Mouse (Mus musculus) ES-E14 (cell line): ENCODE measurements at regions not wholly inside any gene's neighbourhood (a gene's known extent, or its start where the extent isn't known, plus 50 kb on each side); places are given as distances from the start of the nearest gene placed in this dataset.

ENCODE experiments used
- DNase-seq: peaks from one replicate; pipeline ENCODE4 v3.0.0-alpha.2; 2013; ENCODE audit warnings: low read depth, low spot score
- H3K27ac ChIP-seq: 2 replicates; pipeline ENCODE4 v1.5.1; 2012; ENCODE audit warnings: low read depth, mild to moderate bottlenecking, low read length, moderate library complexity, mixed read lengths; ENCODE audit not compliant: poor library complexity, insufficient read depth, severe bottlenecking
- H3K36me3 ChIP-seq: 2 replicates; pipeline ENCODE4 v1.6.1; 2012; ENCODE audit warnings: mild to moderate bottlenecking, low read length, moderate library complexity, mixed read lengths; ENCODE audit not compliant: control insufficient read depth, poor library complexity, insufficient read depth, severe bottlenecking
- H3K4me1 ChIP-seq, 2 experiments: fragments of 150-350 bp in 1 of 2; sonication (generic) in 1 of 2; 2 replicates each; pipeline ENCODE4 v1.6.1; 2012; ENCODE audit warnings: low read length in 2 of 2, mild to moderate bottlenecking in 1 of 2, mixed read lengths in 1 of 2; ENCODE audit not compliant: control insufficient read depth in 2 of 2, insufficient read depth in 2 of 2, poor library complexity in 1 of 2
- H3K4me3 ChIP-seq, 2 experiments: fragments of 150-350 bp in 1 of 2; sonication (generic) in 1 of 2; 2 replicates each; pipeline ENCODE4 v1.5.1; 2012; ENCODE audit warnings: low read length in 2 of 2, low read depth in 1 of 2, mild to moderate bottlenecking in 1 of 2, mixed read lengths in 1 of 2; ENCODE audit not compliant: insufficient read depth in 1 of 2, poor library complexity in 1 of 2, severe bottlenecking in 1 of 2
- H3K9ac ChIP-seq: 2 replicates; pipeline ENCODE4 v1.6.1; 2012; ENCODE audit warnings: low read depth, mild to moderate bottlenecking, low read length, mixed read lengths; ENCODE audit not compliant: poor library complexity, insufficient read depth, severe bottlenecking
- H3K9me3 ChIP-seq: fragments of 150-350 bp; sonication (generic); 2 replicates; pipeline ENCODE4 v1.6.1; 2012; ENCODE audit warnings: low read depth, mild to moderate bottlenecking, low read length; ENCODE audit not compliant: control insufficient read depth, insufficient read depth
- CHD2 ChIP-seq: IDR thresholded peaks from 2 replicates; pipeline ENCODE4 v1.6.1; 2014; ENCODE audit warnings: mild to moderate bottlenecking, low read depth, low read length, inconsistent platforms
- HCFC1 ChIP-seq: IDR thresholded peaks from 2 replicates; pipeline ENCODE4 v1.6.1; 2012; ENCODE audit warnings: low read length, inconsistent platforms, borderline replicate concordance; ENCODE audit not compliant: insufficient read depth
- MAFK ChIP-seq: IDR thresholded peaks from 2 replicates; pipeline ENCODE4 v1.6.1; 2014; ENCODE audit warnings: mild to moderate bottlenecking, low read depth, low read length, inconsistent platforms; ENCODE audit not compliant: insufficient read depth
- ZC3H11A ChIP-seq: IDR thresholded peaks from 2 replicates; pipeline ENCODE4 v1.6.1; 2012; ENCODE audit warnings: low read depth, mild to moderate bottlenecking, inconsistent platforms, low read length, borderline replicate concordance
- ZNF384 ChIP-seq: IDR thresholded peaks from 2 replicates; pipeline ENCODE4 v1.6.1; 2012; ENCODE audit warnings: low read depth, low read length, inconsistent platforms
- in situ Hi-C, 2 experiments: fragments of 600-800 bp; cut with MboI; formaldehyde crosslinking; loops; one replicate each; pipeline ENCODE4 v1.15.1; 2025; ENCODE audit warnings: low sequenced_read_pairs in 2 of 2, inconsistent platforms in 1 of 2; ENCODE audit not compliant: unreplicated experiment in 2 of 2

DNA sequence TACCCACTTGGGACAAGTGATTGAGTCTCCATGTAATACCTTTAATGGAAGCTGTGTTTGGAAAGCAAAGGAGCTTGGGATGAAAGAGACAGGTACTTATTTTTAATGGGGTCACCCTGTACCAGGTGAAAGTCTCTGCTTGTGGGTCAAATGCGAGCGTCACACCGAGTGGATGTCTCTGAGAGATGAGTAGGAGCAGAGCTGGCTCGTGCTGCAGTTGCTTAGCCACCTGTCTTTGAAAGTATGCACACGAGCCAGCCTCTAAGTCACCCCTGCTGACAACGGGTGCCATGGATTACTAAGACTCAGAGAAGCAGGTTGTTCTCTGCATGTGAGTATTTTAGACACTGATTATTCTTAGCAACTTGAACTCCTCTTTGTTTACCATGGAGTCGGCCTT lies 179.5 kb upstream of the Gk2 start:
- TF ChIP-seq HCFC1 (no peak), CHD2 (no peak), ZC3H11A (no peak), MAFK (no peak), ZNF384 (no peak)
- Histone ChIP-seq H3K4me3 (no peak overlapping the region), H3K9ac (no peak overlapping the region), H3K27ac (no peak overlapping the region), H3K9me3 (no peaks in the 10 kb centered on the region), H3K4me1 (no peaks in the 10 kb centered on the region), H3K36me3 (no peaks in the 10 kb centered on the region)
- DNase-seq: no peak
- in situ Hi-C loops: no loop called here

DNA sequence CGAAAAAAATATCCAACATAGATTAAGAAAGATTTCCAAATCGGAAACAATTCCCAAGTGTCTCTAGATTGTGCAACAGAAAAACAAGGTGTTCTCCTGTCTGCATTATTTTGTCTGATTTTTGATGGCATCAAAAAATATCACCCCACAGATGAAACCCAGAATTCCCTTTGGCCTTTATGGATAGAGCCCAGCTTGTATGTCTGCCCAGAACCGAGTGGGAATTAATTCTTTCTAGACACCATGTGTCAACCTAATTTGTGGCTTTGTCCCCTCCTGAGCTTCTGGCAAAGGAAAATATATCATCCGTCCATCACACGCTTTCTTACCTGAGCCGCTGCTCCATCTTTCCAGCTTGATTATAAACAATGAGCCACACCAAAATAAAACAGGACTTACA lies 176.9 kb upstream of the Gk2 start:
- no peak for TF ChIP-seq CHD2
- Histone ChIP-seq H3K27ac (no peak overlapping the region), H3K4me3 (no peak overlapping the region), H3K9me3 (no peaks in the 10 kb centered on the region), H3K4me1 (no peaks in the 10 kb centered on the region), H3K36me3 (no peaks in the 10 kb centered on the region), H3K9ac (no peak overlapping the region)
- no peak for DNase-seq
- in situ Hi-C loops: no loop called here

DNA sequence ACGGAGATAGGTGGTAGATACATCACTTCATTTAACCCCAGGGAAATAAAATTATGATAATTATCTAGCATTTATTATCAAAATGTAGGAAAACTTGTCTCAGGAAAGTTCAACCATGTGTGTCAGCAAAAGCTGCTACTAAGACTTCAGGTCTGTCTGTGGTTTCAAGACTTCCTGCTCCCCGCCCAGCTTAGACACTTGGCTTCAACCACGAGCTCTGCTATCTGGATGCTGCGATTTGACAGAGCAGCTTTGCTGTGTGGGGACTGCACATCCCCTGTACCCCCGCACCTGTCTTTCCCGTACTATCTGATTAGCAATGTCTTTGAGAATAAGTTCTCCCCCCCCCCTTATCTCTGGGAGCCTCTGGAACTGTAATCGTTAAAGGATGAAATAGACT lies 176.0 kb upstream of the Gk2 start:
- in situ Hi-C loops: no loop called here
- H3K27ac ChIP-seq: no peak overlapping the region
- H3K9me3 ChIP-seq: no peaks in the 10 kb centered on the region
- no peak overlapping the region for H3K9ac ChIP-seq
- no peak for DNase-seq
- no peaks in the 10 kb centered on the region for H3K36me3 ChIP-seq
- no peaks in the 10 kb centered on the region for H3K4me1 ChIP-seq
- TF ChIP-seq ZNF384: no peak
- TF ChIP-seq MAFK: no peak
- no peak for TF ChIP-seq CHD2
- no peak for TF ChIP-seq HCFC1
- TF ChIP-seq ZC3H11A: no peak
- H3K4me3 ChIP-seq: no peak overlapping the region

GRCm38 (mm10) chr5:97625200-97625599 lies 168.4 kb upstream of the Gk2 start:
- in situ Hi-C loops: no loop called here

DNA sequence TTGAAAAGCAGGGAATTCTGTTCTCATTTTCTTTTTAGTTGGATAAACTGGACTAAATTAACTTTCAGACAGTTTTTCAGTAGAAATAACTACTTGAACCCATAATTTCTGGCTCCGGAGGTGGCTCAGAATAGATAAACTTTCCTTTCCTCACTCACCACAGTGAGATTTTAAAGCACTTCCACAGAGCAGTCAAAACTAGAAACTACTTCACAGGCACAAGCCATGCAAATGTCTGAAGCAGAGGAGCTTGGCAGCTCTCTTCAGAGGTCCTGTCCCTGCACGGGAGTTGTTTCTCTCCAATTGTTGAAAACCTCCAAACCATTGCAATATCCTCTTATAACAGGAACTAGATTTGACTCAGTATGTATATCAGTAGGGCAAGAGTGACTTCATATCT lies 163.1 kb upstream of the Gk2 start:
- Histone ChIP-seq H3K27ac (no peak overlapping the region), H3K9me3 (no peaks in the 10 kb centered on the region), H3K36me3 (no peaks in the 10 kb centered on the region), H3K4me3 (no peak overlapping the region), H3K4me1 (no peaks in the 10 kb centered on the region), H3K9ac (no peak overlapping the region)
- TF ChIP-seq CHD2 (no peak), MAFK (no peak), ZC3H11A (no peak), HCFC1 (no peak), ZNF384 (no peak)
- in situ Hi-C loops: no loop called here
- no peak for DNase-seq

More at GRCm38 (mm10) chr5:97625200-97625599, 168.4 kb upstream of the Gk2 start:
- TF ChIP-seq HCFC1 (no peak), MAFK (no peak), ZNF384 (no peak), CHD2 (no peak), ZC3H11A (no peak)
- Histone ChIP-seq H3K36me3 (no peaks in the 10 kb centered on the region), H3K9me3 (no peaks in the 10 kb centered on the region), H3K4me3 (no peak overlapping the region), H3K9ac (no peak overlapping the region), H3K27ac (no peak overlapping the region), H3K4me1 (no peaks in the 10 kb centered on the region)
- no peak for DNase-seq
